Mouse (Mus musculus): ENCODE measurements around the gene Ednra.

Gene Ednra

DNA sequence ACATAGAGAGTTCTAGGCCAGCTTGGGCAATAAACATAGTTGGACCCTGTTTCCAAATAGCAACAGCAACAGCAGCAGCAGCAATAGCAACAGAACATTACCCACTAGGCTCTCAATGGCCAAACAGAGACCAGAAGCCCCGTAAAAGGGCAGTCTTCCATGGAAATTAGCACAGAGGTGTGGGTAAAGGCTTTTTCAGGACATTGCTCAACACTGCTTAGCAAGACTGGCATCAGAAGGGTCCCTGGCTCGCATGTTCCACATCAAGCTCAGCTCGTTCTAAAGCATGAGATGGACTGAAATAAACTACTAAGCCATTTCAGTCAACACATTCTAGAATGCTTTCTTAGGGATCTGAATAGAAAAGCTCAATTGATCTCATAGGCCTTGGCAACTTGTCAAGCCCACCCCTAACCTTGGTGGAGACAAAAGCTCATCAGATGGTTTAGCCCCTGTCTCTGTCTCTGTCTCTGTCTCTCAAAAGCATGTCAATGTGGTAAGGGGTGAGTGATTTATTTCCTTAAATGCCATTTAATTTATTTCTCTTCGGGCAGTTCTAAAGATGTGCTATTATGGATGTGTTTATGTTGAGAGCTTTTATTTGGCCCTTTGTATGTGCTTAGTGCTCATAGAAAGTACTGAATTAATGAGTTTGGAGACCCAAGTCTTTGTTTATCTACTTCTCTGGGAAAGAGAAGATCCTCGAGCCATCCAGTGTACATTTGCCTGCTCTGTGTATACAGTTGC, 84.0 kb downstream of the Ednra start:
- DNase-seq (ENCODE audit: low spot score) = no peak

DNA sequence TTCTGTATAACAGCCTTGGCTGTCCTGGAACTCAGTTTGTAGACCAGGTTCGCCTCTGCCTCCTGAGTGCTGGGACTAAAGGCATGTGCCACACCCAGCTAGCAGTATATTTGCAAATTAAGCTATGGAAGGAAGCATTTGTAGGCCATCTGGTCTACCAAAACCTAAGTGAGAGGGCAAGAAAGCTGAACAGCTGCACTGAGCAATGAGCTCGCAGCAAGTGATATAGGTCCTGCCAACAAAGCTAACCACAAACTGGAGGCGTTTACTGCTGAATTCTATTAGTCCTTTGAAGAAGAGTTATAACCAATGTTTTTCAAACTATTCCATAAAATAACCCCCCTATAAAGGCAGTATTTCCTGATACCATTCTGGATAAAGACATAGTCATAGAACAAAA, 86.7 kb downstream of the Ednra start:
- DNase-seq (ENCODE audit: low spot score) = no peak

DNA sequence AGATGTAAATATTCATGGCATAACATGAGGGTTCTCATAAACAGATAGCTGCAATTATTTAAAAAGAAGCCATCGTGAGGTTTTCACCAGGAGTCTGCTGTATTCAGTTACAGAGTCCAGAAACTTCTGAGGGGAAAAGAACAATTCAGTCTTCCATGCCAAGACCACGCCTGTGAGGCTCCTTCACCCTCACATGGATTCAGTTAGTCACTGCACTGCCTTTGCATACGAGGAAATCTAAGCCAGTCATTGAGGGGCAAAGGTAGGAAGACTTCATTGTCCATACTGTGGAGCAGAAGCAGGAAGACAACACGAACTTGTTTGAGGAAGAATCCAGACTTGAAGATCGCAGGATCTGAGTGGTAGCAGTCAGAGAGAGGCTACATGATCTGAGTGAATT, 90.2 kb downstream of the Ednra start:
- DNase-seq (ENCODE audit: low spot score) = no peak

DNA sequence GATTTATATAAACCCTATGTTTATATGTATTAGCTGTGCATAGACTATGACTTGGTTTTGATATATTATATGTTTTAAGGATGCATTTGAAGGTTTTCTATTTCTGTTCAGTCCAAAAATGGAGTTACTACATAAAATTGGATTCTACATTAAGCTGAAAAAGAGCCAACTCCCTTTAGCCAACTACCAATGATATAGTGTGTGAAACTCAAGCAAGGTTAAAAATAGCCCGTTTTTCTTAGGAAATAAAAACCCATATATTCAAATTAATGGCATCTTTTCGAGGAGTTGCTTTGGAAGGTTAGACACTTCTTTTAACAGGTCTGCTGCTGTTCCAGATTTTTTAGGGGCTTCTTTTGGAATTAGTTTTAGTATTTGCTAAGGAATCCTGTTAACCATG, 91.1 kb downstream of the Ednra start:
- DNase-seq (ENCODE audit: low spot score) = no peak

DNA sequence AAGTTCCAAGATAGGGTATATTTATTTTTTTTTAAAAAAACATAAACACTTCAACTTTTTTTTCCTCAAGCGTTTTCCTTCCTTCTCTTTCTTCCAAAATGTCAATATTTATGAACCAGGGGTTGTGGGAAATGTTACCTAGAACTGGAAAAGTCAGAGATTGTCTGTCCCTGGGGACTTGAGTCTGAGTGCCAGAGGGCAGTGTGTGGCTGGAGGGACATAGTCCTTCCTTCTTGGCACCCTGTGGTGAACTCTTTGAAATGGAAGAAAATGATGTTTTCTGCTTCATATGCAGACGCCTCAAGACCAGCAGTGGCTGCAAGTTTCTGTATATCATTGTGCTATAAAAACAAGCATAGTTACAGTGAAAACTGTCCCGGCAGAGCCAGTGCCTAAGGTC, 93.6 kb downstream of the Ednra start:
- no peak for DNase-seq (ENCODE audit: low spot score)

DNA sequence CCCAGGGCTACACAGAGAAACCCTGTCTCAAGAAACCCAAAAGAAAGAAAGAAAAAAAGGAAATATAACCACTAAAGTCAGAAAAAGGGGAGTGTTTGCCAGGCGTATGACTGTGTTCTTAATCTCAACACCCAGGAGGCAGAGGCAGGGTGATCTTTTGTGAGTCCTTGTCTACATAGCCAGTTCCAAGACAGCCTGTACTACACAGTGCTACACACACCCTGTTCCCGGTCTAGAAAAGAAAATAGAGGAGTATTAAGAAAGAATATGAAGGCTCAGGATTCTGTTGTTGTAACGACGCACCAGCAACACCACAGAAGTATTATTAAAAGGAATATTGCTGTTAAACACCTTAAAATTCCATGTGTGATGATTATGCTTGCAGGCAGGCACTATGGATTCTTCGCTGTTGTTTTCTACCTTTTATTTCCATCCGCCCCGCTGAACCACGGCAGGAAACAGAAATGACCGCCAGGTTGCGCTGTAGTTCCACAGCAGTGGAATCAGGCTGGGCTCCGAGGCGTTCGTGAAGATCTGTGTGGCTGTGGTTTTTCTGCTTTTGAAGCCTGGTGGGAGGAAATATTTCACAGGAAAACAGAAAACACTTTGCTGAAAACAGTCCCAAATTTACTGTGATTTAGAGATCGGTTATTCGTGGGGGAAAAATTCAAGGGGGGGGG, 94.3 kb downstream of the Ednra start:
- peak; percentile 59 for DNase-seq (ENCODE audit: low spot score)

DNA sequence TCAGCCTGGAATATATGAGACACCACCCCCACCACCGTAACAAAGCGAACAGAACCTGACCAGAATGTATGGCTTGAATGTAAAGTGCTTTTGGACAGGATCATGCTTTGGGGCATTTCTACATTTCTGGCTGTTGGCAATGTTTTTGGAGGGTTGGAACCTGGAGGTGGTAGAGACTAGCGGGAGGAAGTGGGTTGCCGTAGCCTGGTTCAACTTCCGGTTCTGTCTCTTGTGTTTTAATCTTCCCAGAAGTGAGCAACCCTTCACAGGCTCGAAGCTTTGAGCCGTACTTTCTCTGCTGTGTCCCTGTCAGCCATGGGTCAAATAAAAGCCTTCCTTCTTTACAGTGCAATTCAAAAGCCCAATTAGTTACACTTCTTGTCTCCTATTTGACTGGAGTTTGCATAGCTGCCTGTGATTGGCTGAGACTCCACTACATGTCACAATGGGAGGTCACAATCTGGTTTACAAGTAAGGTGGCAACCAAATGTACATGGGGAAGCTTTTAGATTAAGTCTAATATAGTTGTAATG, 100.5 kb downstream of the Ednra start:
- DNase-seq (ENCODE audit: low spot score) = no peak

DNA sequence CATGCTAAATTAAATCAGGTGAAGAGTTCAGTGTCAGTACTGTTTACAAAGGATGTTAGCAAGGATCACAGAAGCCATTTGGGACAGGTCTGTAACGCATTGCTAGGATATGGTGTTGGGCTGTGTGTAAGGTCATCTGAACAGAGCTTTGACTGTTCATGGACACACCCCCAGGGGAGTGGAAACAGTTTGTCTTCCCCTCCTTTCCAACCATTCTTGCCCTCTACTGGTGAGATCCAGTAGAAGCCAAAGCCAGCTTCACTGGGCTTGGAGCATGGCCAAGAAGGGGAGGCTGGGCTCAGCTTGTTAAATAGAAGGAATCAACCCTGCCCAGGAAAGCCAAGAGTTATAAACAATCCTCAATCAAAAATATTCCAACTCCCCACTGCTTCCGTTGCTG, 106.3 kb downstream of the Ednra start:
- no peak for DNase-seq (ENCODE audit: low spot score)

All from testis, postnatal 14 days (tissue).